Mouse (Mus musculus) megakaryocyte, embryonic 14.5 days (primary cell): ENCODE data around the gene Minpp1.

Source experiments
- FLI1 ChIP-seq: IDR thresholded peaks from 2 replicates; pipeline ENCODE4 v1.6.1; 2012; ENCODE audit warnings: low read length, inconsistent platforms, mixed read lengths
- GATA1 ChIP-seq: IDR thresholded peaks from 3 replicates; pipeline ENCODE4 v1.6.1; 2012; ENCODE audit warnings: mixed read lengths, low read length, inconsistent platforms, borderline replicate concordance

DNA sequence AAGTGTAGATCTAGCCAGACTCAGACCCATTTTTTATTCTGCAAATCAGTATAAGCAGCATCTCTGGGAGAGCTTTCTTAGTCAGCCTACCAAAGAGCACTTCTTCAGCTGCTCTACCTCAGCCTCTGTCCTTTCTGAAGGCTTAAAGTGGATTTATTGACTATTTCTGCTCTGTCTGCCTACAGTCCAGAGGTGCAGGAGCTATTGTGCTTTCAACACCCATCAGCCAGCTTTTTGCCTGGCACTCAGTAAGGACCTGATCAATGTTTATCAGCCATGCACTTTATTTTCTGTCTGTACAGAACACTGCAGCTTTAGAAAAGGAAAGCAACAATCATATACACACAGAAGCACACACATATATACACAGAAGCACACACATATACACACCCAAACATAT lies 49.3 kb downstream of the Minpp1 start:
- no peak for TF ChIP-seq GATA1
- TF ChIP-seq FLI1, result no peak
